Mouse (Mus musculus) testis, adult 2 months (tissue): ENCODE measurements around the gene Slc15a3. TPM values are rescaled to one million over a fixed set of nuclear protein-coding genes. Genes with fewer than 3 reads are reported as not detected.

Experiments used
- H3K27ac ChIP-seq: fragments of 200-500 bp; 2 replicates; pipeline ENCODE4 v1.5.1; 2012; ENCODE audit warnings: low read depth, low read length; ENCODE audit not compliant: control insufficient read depth, insufficient read depth
- H3K27me3 ChIP-seq: fragments of 200-500 bp; 2 replicates; pipeline ENCODE4 v1.6.1; 2012; ENCODE audit warnings: mild to moderate bottlenecking, low read length, moderate library complexity; ENCODE audit not compliant: control insufficient read depth, insufficient read depth
- H3K36me3 ChIP-seq: fragments of 200-500 bp; 2 replicates; pipeline ENCODE4 v1.6.1; 2012; ENCODE audit warnings: mild to moderate bottlenecking, low read length; ENCODE audit not compliant: control insufficient read depth, insufficient read depth
- H3K4me1 ChIP-seq: fragments of 200-500 bp; 2 replicates; pipeline ENCODE4 v1.6.1; 2012; ENCODE audit warnings: low read length; ENCODE audit not compliant: control insufficient read depth, insufficient read depth
- H3K4me3 ChIP-seq: fragments of 200-500 bp; 2 replicates; pipeline ENCODE4 v1.5.1; 2012; ENCODE audit warnings: low read depth, mild to moderate bottlenecking, low read length, moderate library complexity, mixed read lengths; ENCODE audit not compliant: control insufficient read depth
- CTCF ChIP-seq: fragments of 200-500 bp; IDR thresholded peaks from 2 replicates; pipeline ENCODE4 v1.5.1; 2012; ENCODE audit warnings: low read depth, mild to moderate bottlenecking, inconsistent platforms, low read length, moderate library complexity; ENCODE audit not compliant: control insufficient read depth, insufficient read depth, insufficient replicate concordance
- POLR2A ChIP-seq: fragments of 200-500 bp; IDR thresholded peaks from 2 replicates; pipeline ENCODE4 v1.6.1; 2012; ENCODE audit warnings: low read depth, mild to moderate bottlenecking, inconsistent platforms, low read length, moderate library complexity; ENCODE audit not compliant: control insufficient read depth
- polyA plus RNA-seq: library from polyadenylated mRNA; depleted of rRNA; stranded (reverse); fragments of >200 nt; gene quantifications from 2 replicates; pipeline ENCODE4 v1.2.3, GENCODE M21; 2012

The Slc15a3 gene
- polyA plus RNA-seq, 1 experiment, result 0.67 TPM

- H3K4me3 ChIP-seq, result no peak overlapping the region
- H3K36me3 ChIP-seq, result no peaks in the 10 kb centered on the region
- no peak overlapping the region for H3K27ac ChIP-seq
- H3K27me3 ChIP-seq, result no peaks in the 10 kb centered on the region
- TF ChIP-seq CTCF, result no peak
- TF ChIP-seq POLR2A, result no peak
- peaks cover 7% of the 10 kb centered on the region for H3K4me1 ChIP-seq
Measured at GRCm38 (mm10) chr19:10841721-10842626, 2.4 kb downstream of the Slc15a3 start.

GRCm38 (mm10) chr19:10842914-10843313 lies 3.4 kb downstream of the Slc15a3 start:
- H3K36me3 ChIP-seq, result no peaks in the 10 kb centered on the region
- H3K4me3 ChIP-seq, result peak overlapping the region; percentile 10
- H3K27ac ChIP-seq, result no peak overlapping the region
- peaks cover 7% of the 10 kb centered on the region for H3K4me1 ChIP-seq
- no peak for TF ChIP-seq CTCF
- TF ChIP-seq POLR2A, result no peak
- H3K27me3 ChIP-seq, result no peaks in the 10 kb centered on the region

GRCm38 (mm10) chr19:10844206-10844605 lies 4.7 kb downstream of the Slc15a3 start:
- H3K27ac ChIP-seq, result no peak overlapping the region
- no peaks in the 10 kb centered on the region for H3K36me3 ChIP-seq
- peaks cover 7% of the 10 kb centered on the region for H3K4me1 ChIP-seq
- H3K4me3 ChIP-seq, result no peak overlapping the region
- TF ChIP-seq POLR2A (no peak), CTCF (no peak)
- no peaks in the 10 kb centered on the region for H3K27me3 ChIP-seq

- Histone ChIP-seq H3K27me3 (no peaks in the 10 kb centered on the region), H3K4me3 (no peak overlapping the region), H3K27ac (no peak overlapping the region), H3K36me3 (no peaks in the 10 kb centered on the region), H3K4me1 (peaks cover 7% of the 10 kb centered on the region)
- no peak for TF ChIP-seq CTCF
- no peak for TF ChIP-seq POLR2A
Measured at GRCm38 (mm10) chr19:10845454-10845853, 5.9 kb downstream of the Slc15a3 start.

- TF ChIP-seq CTCF, result no peak
- no peak for TF ChIP-seq POLR2A
- Histone ChIP-seq H3K27me3 (no peaks in the 10 kb centered on the region), H3K4me3 (no peak overlapping the region), H3K36me3 (no peaks in the 10 kb centered on the region), H3K27ac (no peak overlapping the region), H3K4me1 (peaks cover 7% of the 10 kb centered on the region)
Measured at GRCm38 (mm10) chr19:10846150-10846549, 6.6 kb downstream of the Slc15a3 start.

GRCm38 (mm10) chr19:10847311-10848087 lies 8.0 kb downstream of the Slc15a3 start:
- Histone ChIP-seq H3K4me1 (peaks cover 10% of the 10 kb centered on the region), H3K4me3 (no peak overlapping the region), H3K27me3 (no peaks in the 10 kb centered on the region), H3K27ac (no peak overlapping the region), H3K36me3 (no peaks in the 10 kb centered on the region)
- TF ChIP-seq CTCF (no peak), POLR2A (no peak)

- H3K27me3 ChIP-seq, result no peaks in the 10 kb centered on the region
- peaks cover 8% of the 10 kb centered on the region for H3K4me1 ChIP-seq
- TF ChIP-seq POLR2A (no peak), CTCF (no peak)
- no peak overlapping the region for H3K27ac ChIP-seq
- no peaks in the 10 kb centered on the region for H3K36me3 ChIP-seq
- no peak overlapping the region for H3K4me3 ChIP-seq
Measured at GRCm38 (mm10) chr19:10855422-10855821, 15.9 kb downstream of the Slc15a3 start.
